Mouse (Mus musculus) CH12.LX (cell line): ENCODE data around the gene AI464131. TPM values are rescaled to one million over a fixed set of nuclear protein-coding genes. Genes with fewer than 3 reads are reported as not detected.

Experiments
- DNase-seq: peaks from one replicate; pipeline ENCODE4 v3.0.0-alpha.2; 2013; ENCODE audit errors: extremely low read depth
- H3K27ac ChIP-seq: 2 replicates; pipeline ENCODE4 v1.5.1; 2012; ENCODE audit warnings: low read depth, mild to moderate bottlenecking, control low read depth, moderate library complexity; ENCODE audit not compliant: insufficient read depth
- H3K27me3 ChIP-seq: replicated peaks from 2 replicates; pipeline ENCODE3; 2012; ENCODE audit warnings: inconsistent platforms
- H3K36me3 ChIP-seq, 2 experiments: replicated peaks in 1 of 2; 2 replicates each; pipeline versions ENCODE3 to v1.6.1; 2012; ENCODE audit warnings: inconsistent platforms in 1 of 2, low read length in 1 of 2, mild to moderate bottlenecking in 1 of 2, mixed read lengths in 1 of 2, moderate library complexity in 1 of 2; ENCODE audit not compliant: control insufficient read depth in 1 of 2, insufficient read depth in 1 of 2
- H3K4me1 ChIP-seq, 2 experiments: 2 replicates each; pipeline ENCODE4 v1.6.1; 2012; ENCODE audit warnings: inconsistent platforms in 1 of 2, moderate library complexity in 1 of 2; ENCODE audit not compliant: insufficient read depth in 2 of 2, control insufficient read depth in 1 of 2
- H3K4me2 ChIP-seq: 2 replicates; pipeline ENCODE4 v1.6.1; 2012; ENCODE audit warnings: low read depth, mild to moderate bottlenecking, control low read depth; ENCODE audit not compliant: poor library complexity, insufficient read depth, severe bottlenecking
- H3K4me3 ChIP-seq, 3 experiments: fragments of 150-350 bp in 1 of 3; sonication (generic) in 1 of 3; replicated peaks in 1 of 3; 2 replicates each; pipeline versions ENCODE3 to v1.5.1; 2011 to 2012; ENCODE audit warnings: low read depth in 2 of 3, low read length in 2 of 3, mild to moderate bottlenecking in 2 of 3, moderate library complexity in 2 of 3, control low read depth in 1 of 3, improper control_type of control experiment in 1 of 3, inconsistent platforms in 1 of 3, mixed read lengths in 1 of 3; ENCODE audit not compliant: poor library complexity in 1 of 3
- H3K79me2 ChIP-seq: replicated peaks from 2 replicates; pipeline ENCODE4 v1.6.1; 2012; ENCODE audit warnings: mild to moderate bottlenecking, moderate library complexity; ENCODE audit not compliant: control insufficient read depth, poor library complexity, insufficient read depth, severe bottlenecking; ENCODE audit errors: extremely low read depth
- H3K9ac ChIP-seq: 2 replicates; pipeline ENCODE4 v1.6.1; 2012; ENCODE audit warnings: low read depth, mild to moderate bottlenecking, control low read depth, moderate library complexity; ENCODE audit not compliant: insufficient read depth
- H3K9me3 ChIP-seq: replicated peaks from 2 replicates; pipeline ENCODE3; 2012; ENCODE audit warnings: low read length, inconsistent platforms, mixed read lengths
- BHLHE40 ChIP-seq: IDR thresholded peaks from 2 replicates; pipeline ENCODE4 v1.6.1; 2011; ENCODE audit warnings: mild to moderate bottlenecking, low read depth, low read length, improper control_type of control experiment
- CHD1 ChIP-seq: IDR thresholded peaks from 2 replicates; pipeline ENCODE4 v1.6.1; 2012; ENCODE audit warnings: low read depth, low read length, improper control_type of control experiment, inconsistent platforms
- CTCF ChIP-seq, 2 experiments: IDR thresholded peaks in 1 of 2; conservative IDR thresholded peaks in 1 of 2; 2 replicates each; pipeline ENCODE4 v1.5.1; 2011 to 2012; ENCODE audit warnings: low read depth in 2 of 2, low read length in 2 of 2, improper control_type of control experiment in 1 of 2, inconsistent platforms in 1 of 2, mild to moderate bottlenecking in 1 of 2, moderate library complexity in 1 of 2
- E2F4 ChIP-seq: IDR thresholded peaks from 2 replicates; pipeline ENCODE4 v1.6.1; 2011; ENCODE audit warnings: low read depth, low read length, improper control_type of control experiment; ENCODE audit not compliant: insufficient replicate concordance
- ELF1 ChIP-seq: IDR thresholded peaks from 2 replicates; pipeline ENCODE4 v1.6.1; 2014; ENCODE audit warnings: low read depth, mild to moderate bottlenecking, inconsistent platforms, low read length, improper control_type of control experiment
- GABPA ChIP-seq: IDR thresholded peaks from 2 replicates; pipeline ENCODE4 v1.6.1; 2012; ENCODE audit warnings: low read depth, low read length, improper control_type of control experiment, inconsistent platforms; ENCODE audit not compliant: insufficient replicate concordance
- HCFC1 ChIP-seq: IDR thresholded peaks from 2 replicates; pipeline ENCODE4 v1.6.1; 2012; ENCODE audit warnings: low read depth, mild to moderate bottlenecking, inconsistent platforms, low read length, improper control_type of control experiment
- IRF4 ChIP-seq: IDR thresholded peaks from 2 replicates; pipeline ENCODE4 v1.6.1; 2014; ENCODE audit warnings: low read depth, mild to moderate bottlenecking, inconsistent platforms, low read length, improper control_type of control experiment
- JUN ChIP-seq: IDR thresholded peaks from 2 replicates; pipeline ENCODE4 v1.6.1; 2011; ENCODE audit warnings: low read depth, mild to moderate bottlenecking, low read length, improper control_type of control experiment, moderate library complexity; ENCODE audit not compliant: insufficient read depth
- JUND ChIP-seq: conservative IDR thresholded peaks from 2 replicates; pipeline ENCODE4 v1.6.1; 2011; ENCODE audit warnings: low read depth, low read length, improper control_type of control experiment
- MAFK ChIP-seq: IDR thresholded peaks from 2 replicates; pipeline ENCODE4 v1.6.1; 2011; ENCODE audit warnings: low read length, improper control_type of control experiment; ENCODE audit not compliant: insufficient replicate concordance
- MAX ChIP-seq: IDR thresholded peaks from 2 replicates; pipeline ENCODE4 v1.6.1; 2011; ENCODE audit warnings: low read length, improper control_type of control experiment
- MAZ ChIP-seq: IDR thresholded peaks from 2 replicates; pipeline ENCODE4 v1.6.1; 2012; ENCODE audit warnings: low read depth, mild to moderate bottlenecking, inconsistent platforms, low read length, improper control_type of control experiment, moderate library complexity
- MEF2A ChIP-seq: IDR thresholded peaks from 2 replicates; pipeline ENCODE4 v1.6.1; 2014; ENCODE audit warnings: low read depth, mild to moderate bottlenecking, inconsistent platforms, low read length, improper control_type of control experiment, borderline replicate concordance
- MXI1 ChIP-seq: IDR thresholded peaks from 2 replicates; pipeline ENCODE4 v1.6.1; 2011; ENCODE audit warnings: mild to moderate bottlenecking, low read depth, low read length, improper control_type of control experiment
- NRF1 ChIP-seq: IDR thresholded peaks from 2 replicates; pipeline ENCODE4 v1.6.1; 2014; ENCODE audit warnings: low read depth, mild to moderate bottlenecking, inconsistent platforms, low read length, improper control_type of control experiment, moderate library complexity
- PAX5 ChIP-seq: IDR thresholded peaks from 2 replicates; pipeline ENCODE4 v1.6.1; 2012; ENCODE audit warnings: low read length, inconsistent platforms, mixed read lengths
- POLR2A ChIP-seq: IDR thresholded peaks from 2 replicates; pipeline ENCODE4 v1.6.1; 2011; ENCODE audit warnings: low read depth, mild to moderate bottlenecking, improper control_type of control experiment, low read length
- POLR2AphosphoS2 ChIP-seq: IDR thresholded peaks from 2 replicates; pipeline ENCODE4 v1.6.1; 2011; ENCODE audit warnings: low read depth, low read length, improper control_type of control experiment
- RAD21 ChIP-seq: IDR thresholded peaks from 2 replicates; pipeline ENCODE4 v1.6.1; 2011; ENCODE audit warnings: low read depth, mild to moderate bottlenecking, low read length, improper control_type of control experiment, moderate library complexity
- RCOR1 ChIP-seq: conservative IDR thresholded peaks from 2 replicates; pipeline ENCODE4 v1.6.1; 2012; ENCODE audit warnings: low read depth, mild to moderate bottlenecking, inconsistent platforms, low read length, improper control_type of control experiment
- SIN3A ChIP-seq: IDR thresholded peaks from 2 replicates; pipeline ENCODE4 v1.6.1; 2012; ENCODE audit warnings: low read length, improper control_type of control experiment, inconsistent platforms
- SMC3 ChIP-seq: IDR thresholded peaks from 2 replicates; pipeline ENCODE4 v1.6.1; 2011; ENCODE audit warnings: low read depth, low read length, improper control_type of control experiment
- TBP ChIP-seq: conservative IDR thresholded peaks from 2 replicates; pipeline ENCODE4 v1.6.1; 2011; ENCODE audit warnings: low read depth, low read length, improper control_type of control experiment
- TCF12 ChIP-seq: IDR thresholded peaks from 2 replicates; pipeline ENCODE4 v1.6.1; 2014; ENCODE audit warnings: low read depth, mild to moderate bottlenecking, inconsistent platforms, low read length, improper control_type of control experiment
- UBTF ChIP-seq: IDR thresholded peaks from 2 replicates; pipeline ENCODE4 v1.6.1; 2012; ENCODE audit warnings: low read depth, mild to moderate bottlenecking, inconsistent platforms, low read length, improper control_type of control experiment, moderate library complexity
- USF1 ChIP-seq: IDR thresholded peaks from 2 replicates; pipeline ENCODE4 v1.6.1; 2014; ENCODE audit warnings: low read depth, mild to moderate bottlenecking, inconsistent platforms, low read length, improper control_type of control experiment
- USF2 ChIP-seq: conservative IDR thresholded peaks from 2 replicates; pipeline ENCODE4 v1.6.1; 2011; ENCODE audit warnings: low read depth, low read length, improper control_type of control experiment
- ZC3H11A ChIP-seq: IDR thresholded peaks from 2 replicates; pipeline ENCODE4 v1.6.1; 2012; ENCODE audit warnings: low read depth, mild to moderate bottlenecking, inconsistent platforms, low read length, improper control_type of control experiment
- ZMIZ1 ChIP-seq: IDR thresholded peaks from 2 replicates; pipeline ENCODE4 v1.6.1; 2012; ENCODE audit warnings: low read depth, mild to moderate bottlenecking, inconsistent platforms, low read length, improper control_type of control experiment
- dilution Hi-C: fragments of 300-500 bp; cut with MboI; formaldehyde crosslinking; loops from 2 replicates; pipeline ENCODE4 v1.14.3; 2020; ENCODE audit warnings: low sequenced_read_pairs; ENCODE audit not compliant: extremely low pct_unique_long_range_greater_than_20kb, extremely low pct_ligation_motif_present
- in situ Hi-C: fragments of 300-500 bp; cut with MboI; formaldehyde crosslinking; loops from 3 replicates; pipeline ENCODE4 v1.14.3; 2019; ENCODE audit warnings: low sequenced_read_pairs, low pct_ligation_motif_present, low pct_unique_long_range_greater_than_20kb, mixed read lengths
- polyA plus RNA-seq: library from polyadenylated mRNA; unstranded; fragments of >175 nt; gene quantifications from 2 replicates; pipeline ENCODE4 v1.2.1, GENCODE M21; 2012; ENCODE audit warnings: low read depth; ENCODE audit not compliant: insufficient read length
- total RNA-seq, 2 experiments: library from RNA; depleted of rRNA; stranded (reverse); fragments of 300-350 nt in 1 of 2; fragments of >200 nt in 1 of 2; gene quantifications; 2 replicates each; pipeline ENCODE4 v1.2.3; 2012 to 2014

AI464131 gene
- total and polyA plus RNA-seq, 3 experiments = 0.04 to 0.10 TPM; not detected in 1

- Histone ChIP-seq H3K4me2 (peak overlapping the region; percentile 25), H3K4me3 (peak overlapping the region; percentile 62 to 81 (median 69)), H3K36me3 (peaks cover 0 to 13% of the 10 kb centered on the region in 2 experiments), H3K9ac (peak overlapping the region; percentile 84), H3K9me3 (no peaks in the 10 kb centered on the region), H3K27me3 (no peaks in the 10 kb centered on the region), H3K27ac (no peak overlapping the region), H3K4me1 (peaks cover 8 to 17% of the 10 kb centered on the region in 2 experiments; a peak in 3 of 4 replicates), H3K79me2 (peaks cover 16% of the 10 kb centered on the region)
- in situ Hi-C loops (no loop called here), dilution Hi-C loops (no loop called here)
- DNase-seq = no peak
- TF ChIP-seq GABPA = no peak
- 0 out of 2 replicates have a peak, but pooled peaks have one; percentile 3 for TF ChIP-seq MAX
- 0 out of 2 replicates have a peak, but pooled peaks have one; percentile 2 for TF ChIP-seq MAZ
Measured at GRCm38 (mm10) chr4:41465287-41465665, 37.6 kb downstream of the AI464131 start.

DNA sequence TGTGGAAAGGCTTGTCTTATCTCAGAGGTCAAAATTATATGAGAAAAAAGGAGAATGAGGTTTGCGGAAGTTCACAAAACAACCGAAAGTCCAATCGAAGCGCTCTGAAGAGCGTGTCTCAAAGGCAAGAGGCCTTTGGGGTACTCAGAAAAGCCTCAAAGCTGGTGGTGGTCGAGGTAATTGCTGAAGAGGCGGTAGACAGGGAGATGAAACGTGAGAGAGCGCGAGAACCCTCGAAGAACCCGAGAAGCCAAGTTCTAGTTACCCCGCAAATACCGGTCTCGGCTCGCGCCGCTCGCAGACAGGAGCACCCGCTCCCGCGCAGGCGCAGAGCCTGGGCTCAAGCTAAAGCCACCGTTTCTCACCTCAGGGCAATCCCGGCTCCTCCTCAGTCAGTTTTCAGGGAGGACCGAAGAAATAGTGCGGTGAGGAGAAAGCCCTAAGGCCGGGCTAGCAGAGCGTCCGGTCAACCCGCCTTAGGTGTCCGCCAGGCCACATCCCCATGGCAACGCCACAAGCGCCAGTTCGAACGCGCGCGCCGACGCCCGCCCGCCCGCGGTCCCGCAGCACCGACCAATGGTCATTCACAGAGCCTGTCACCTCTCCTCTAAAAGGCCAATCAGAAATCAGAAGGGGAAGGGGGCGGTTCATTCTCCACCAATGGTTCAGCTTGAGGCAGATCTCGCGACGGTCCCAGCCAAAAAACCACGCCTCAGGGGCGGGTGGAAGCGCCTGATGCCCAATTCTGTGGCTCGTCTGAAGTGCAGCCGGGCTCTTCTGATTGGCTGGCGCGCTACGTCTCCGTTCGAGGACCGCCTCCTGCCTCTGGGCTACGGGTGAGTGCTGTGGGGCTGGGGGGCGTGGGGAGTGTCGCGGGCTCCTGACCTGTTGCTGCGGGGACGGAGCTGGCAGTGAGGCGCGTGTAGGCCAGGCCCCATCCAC, 38.3 kb downstream of the AI464131 start, which contains the start of the genes Kif24 and Nudt2:
Gene Kif24, minus strand, starts transcription at position 543 of the 942 bp plus-strand sequence.
Gene Nudt2, plus strand, starts transcription at position 807 of the 942 bp plus-strand sequence.
- peaks cover 8 to 17% of the 10 kb centered on the region in 2 experiments; a peak in 3 of 4 replicates for H3K4me1 ChIP-seq
- no peaks in the 10 kb centered on the region for H3K27me3 ChIP-seq
- H3K36me3 ChIP-seq = peaks cover 0 to 13% of the 10 kb centered on the region in 2 experiments
- in situ Hi-C loops = no loop called here
- H3K4me3 ChIP-seq = peak within 1 kb of the TSS; percentile 69 to 99 (median 81)
- peak; percentile 99 for DNase-seq
- H3K9me3 ChIP-seq = no peaks in the 10 kb centered on the region
- peak within 1 kb of the TSS; percentile 84 for H3K9ac ChIP-seq
- H3K4me2 ChIP-seq = peak within 1 kb of the TSS; percentile 97
- 0 out of 2 replicates have a peak within 1 kb of the TSS, but pooled peaks have one; percentile 2 for H3K27ac ChIP-seq
- peaks cover 16% of the 10 kb centered on the region for H3K79me2 ChIP-seq
- dilution Hi-C loops = no loop called here
- no peak for TF ChIP-seq MEF2A
- no peak for TF ChIP-seq USF2
- TF ChIP-seq BHLHE40 = no peak
- no peak for TF ChIP-seq MAFK
- 0 out of 2 replicates have a peak, but pooled peaks have one; percentile 15 for TF ChIP-seq MAX
- TF ChIP-seq JUND = no peak
- TF ChIP-seq ZC3H11A = no peak
- TF ChIP-seq MXI1 = peak; percentile 95
- peak; percentile 79 for TF ChIP-seq POLR2A
- 0 out of 2 replicates have a peak, but pooled peaks have one; percentile 17 for TF ChIP-seq TBP
- TF ChIP-seq UBTF = no peak
- TF ChIP-seq E2F4 = peak; percentile 89; the same call in 1 of the 2 replicates
- peak; percentile 10; the same call in 1 of the 2 replicates for TF ChIP-seq TCF12
- TF ChIP-seq SMC3 = no peak
- peak; percentile 77 for TF ChIP-seq HCFC1
- peak; percentile 94 for TF ChIP-seq NRF1
- no peak for TF ChIP-seq CHD1
- no peak for TF ChIP-seq RCOR1
- no peak for TF ChIP-seq JUN
- TF ChIP-seq USF1 = no peak
- no peak for TF ChIP-seq RAD21
- peak; percentile 60; the same call in 1 of the 2 replicates for TF ChIP-seq ZMIZ1
- no peak for TF ChIP-seq POLR2AphosphoS2
- peak; percentile 86; the same call in 1 of the 2 replicates for TF ChIP-seq SIN3A
- TF ChIP-seq ELF1 = no peak
- TF ChIP-seq PAX5 = no peak
- TF ChIP-seq CTCF (conservative IDR thresholded peaks at IDR 0.05 in 1 of 2, IDR thresholded peaks at IDR 0.05 in 1 of 2; ENCODE audit: low read depth in 2 of 2, low read length in 2 of 2) = no peak
- TF ChIP-seq IRF4 = 0 out of 2 replicates have a peak, but pooled peaks have one; percentile 6
